Mouse (Mus musculus) myocyte (in vitro differentiated cells): ENCODE measurements around the gene Sema4d. TPM values are rescaled to one million over a fixed set of nuclear protein-coding genes. Genes with fewer than 3 reads are reported as not detected.
A peak's percentile ranks its signal among the peaks of the same experiment; 100 is the strongest.

Experiments
- H3K27me3 ChIP-seq: one replicate; pipeline ENCODE4 v1.6.1; 2011; ENCODE audit not compliant: control insufficient read depth, insufficient read depth, insufficient read length
- H3K36me3 ChIP-seq: one replicate; pipeline ENCODE4 v1.6.1; 2011; ENCODE audit not compliant: control insufficient read depth, insufficient read depth
- H3K4me2 ChIP-seq: one replicate; pipeline ENCODE4 v1.6.1; 2011; ENCODE audit warnings: low read depth, control low read depth
- H3K4me3 ChIP-seq: one replicate; pipeline ENCODE4 v1.5.1; 2011; ENCODE audit warnings: mild to moderate bottlenecking, control low read depth, moderate library complexity
- H3K79me2 ChIP-seq: one replicate; pipeline ENCODE4 v1.6.1; 2011; ENCODE audit not compliant: control insufficient read depth, insufficient read depth
- H3ac ChIP-seq: one replicate; pipeline ENCODE4 v1.6.1; 2011; ENCODE audit not compliant: control insufficient read depth, insufficient read length
- CEBPB ChIP-seq: IDR thresholded peaks from 2 replicates; pipeline ENCODE4 v1.6.1; 2011; ENCODE audit warnings: mild to moderate bottlenecking, moderate library complexity; ENCODE audit not compliant: poor library complexity, insufficient read depth, severe bottlenecking
- E2F4 ChIP-seq: IDR thresholded peaks from one replicate; pipeline ENCODE4 v1.6.1; 2011; ENCODE audit warnings: mild to moderate bottlenecking, control low read depth, moderate library complexity; ENCODE audit not compliant: insufficient read depth
- MAX ChIP-seq: IDR thresholded peaks from one replicate; pipeline ENCODE4 v1.6.1; 2011; ENCODE audit warnings: low read depth, mild to moderate bottlenecking, control low read depth
- MYOD1 ChIP-seq, 3 experiments: IDR thresholded peaks; one replicate each; pipeline ENCODE4 v1.6.1; 2011; ENCODE audit warnings: control low read depth in 2 of 3, low read depth in 2 of 3, mild to moderate bottlenecking in 2 of 3, moderate library complexity in 1 of 3; ENCODE audit not compliant: insufficient read length in 2 of 3, control insufficient read depth in 1 of 3
- MYOG ChIP-seq, 3 experiments: IDR thresholded peaks; one replicate each; pipeline ENCODE4 v1.6.1; 2011; ENCODE audit warnings: control low read depth in 2 of 3, low read depth in 2 of 3, mild to moderate bottlenecking in 2 of 3; ENCODE audit not compliant: insufficient read length in 2 of 3, control insufficient read depth in 1 of 3, insufficient read depth in 1 of 3
- POLR2A ChIP-seq: IDR thresholded peaks from one replicate; pipeline ENCODE4 v1.6.1; 2011; ENCODE audit warnings: low read depth, mild to moderate bottlenecking, control low read depth, moderate library complexity; ENCODE audit not compliant: insufficient read length
- POLR2AphosphoS2 ChIP-seq: IDR thresholded peaks from one replicate; pipeline ENCODE4 v1.6.1; 2011; ENCODE audit warnings: low read depth, control low read depth; ENCODE audit not compliant: insufficient read length
- REST ChIP-seq: IDR thresholded peaks from one replicate; pipeline ENCODE4 v1.6.1; 2011; ENCODE audit warnings: mild to moderate bottlenecking, control low read depth, moderate library complexity; ENCODE audit not compliant: insufficient read depth, insufficient read length
- SRF ChIP-seq: IDR thresholded peaks from one replicate; pipeline ENCODE4 v1.6.1; 2011; ENCODE audit warnings: low read depth; ENCODE audit not compliant: control insufficient read depth, insufficient read length
- TCF12 ChIP-seq: IDR thresholded peaks from one replicate; pipeline ENCODE4 v1.6.1; 2011; ENCODE audit warnings: mild to moderate bottlenecking, control low read depth; ENCODE audit not compliant: poor library complexity, insufficient read depth, severe bottlenecking
- TCF3 ChIP-seq: IDR thresholded peaks from one replicate; pipeline ENCODE4 v1.6.1; 2011; ENCODE audit warnings: low read depth, control low read depth; ENCODE audit not compliant: insufficient read length
- USF1 ChIP-seq: IDR thresholded peaks from one replicate; pipeline ENCODE4 v1.6.1; 2011; ENCODE audit warnings: low read depth, mild to moderate bottlenecking, control low read depth, moderate library complexity
- polyA plus RNA-seq: library from polyadenylated mRNA; unstranded; fragments of >200 nt; fragmentation: generic; extraction: Trizol; gene quantifications from one replicate; pipeline ENCODE4 v1.2.1, GENCODE M21; 2012; ENCODE audit warnings: missing spikeins

Sema4d gene
- polyA plus RNA-seq, 1 experiment = 15.3 TPM

- TF ChIP-seq TCF3 = no peak
- no peak for TF ChIP-seq POLR2A
- TF ChIP-seq MYOG (IDR thresholded peaks at IDR 0.05; ENCODE audit: control insufficient read depth in 1 of 3, insufficient read depth in 1 of 3, insufficient read length in 2 of 3, low read depth in 2 of 3) = peak in 1 of 3 experiments; percentile 76
- no peak for TF ChIP-seq TCF12
- peak in 2 of 3 experiments; percentile 9 to 17 for TF ChIP-seq MYOD1 (IDR thresholded peaks at IDR 0.05; ENCODE audit: control insufficient read depth in 1 of 3, insufficient read length in 2 of 3, low read depth in 2 of 3)
- TF ChIP-seq CEBPB = no peak
- H3K36me3 ChIP-seq = no peaks in the 10 kb centered on the region
- H3K79me2 ChIP-seq = no peaks in the 10 kb centered on the region
These were observed 95.2 kb downstream of the Sema4d start for GRCm38 (mm10) chr13:51698318-51698717.

GRCm38 (mm10) chr13:51697897-51698296 is 95.7 kb downstream of the Sema4d start:
- Histone ChIP-seq H3K79me2 (no peaks in the 10 kb centered on the region), H3ac (no peak overlapping the region), H3K36me3 (no peaks in the 10 kb centered on the region), H3K4me2 (peak overlapping the region; percentile 42), H3K27me3 (no peaks in the 10 kb centered on the region), H3K4me3 (no peak overlapping the region)
- no peak for TF ChIP-seq SRF
- TF ChIP-seq REST = no peak
- TF ChIP-seq E2F4 = no peak
- TF ChIP-seq TCF3 = no peak
- TF ChIP-seq USF1 = no peak
- no peak for TF ChIP-seq TCF12
- no peak for TF ChIP-seq MYOG (IDR thresholded peaks at IDR 0.05; ENCODE audit: control insufficient read depth in 1 of 3, insufficient read depth in 1 of 3, insufficient read length in 2 of 3, low read depth in 2 of 3)
- TF ChIP-seq POLR2A = no peak
- no peak for TF ChIP-seq MYOD1 (IDR thresholded peaks at IDR 0.05; ENCODE audit: control insufficient read depth in 1 of 3, insufficient read length in 2 of 3, low read depth in 2 of 3)
- no peak for TF ChIP-seq CEBPB
- no peak for TF ChIP-seq MAX
- no peak for TF ChIP-seq POLR2AphosphoS2

More at GRCm38 (mm10) chr13:51698318-51698717, 95.2 kb downstream of the Sema4d start:
- peak overlapping the region; percentile 42 for H3K4me2 ChIP-seq
- H3K4me3 ChIP-seq = no peak overlapping the region
- no peak overlapping the region for H3ac ChIP-seq
- no peaks in the 10 kb centered on the region for H3K27me3 ChIP-seq

- Histone ChIP-seq H3K27me3 (no peaks in the 10 kb centered on the region), H3ac (no peak overlapping the region), H3K4me3 (no peak overlapping the region), H3K36me3 (no peaks in the 10 kb centered on the region), H3K4me2 (peak overlapping the region; percentile 42), H3K79me2 (no peaks in the 10 kb centered on the region)
- TF ChIP-seq MYOD1 (IDR thresholded peaks at IDR 0.05; ENCODE audit: control insufficient read depth in 1 of 3, insufficient read length in 2 of 3, low read depth in 2 of 3) (peak in 1 of 3 experiments; percentile 61), MYOG (IDR thresholded peaks at IDR 0.05; ENCODE audit: control insufficient read depth in 1 of 3, insufficient read depth in 1 of 3, insufficient read length in 2 of 3, low read depth in 2 of 3) (peak in 2 of 3 experiments; percentile 45 to 75), TCF12 (no peak), SRF (no peak), E2F4 (no peak)
These were observed 96.1 kb downstream of the Sema4d start for GRCm38 (mm10) chr13:51697455-51697854.

GRCm38 (mm10) chr13:51696481-51696880 is 97.1 kb downstream of the Sema4d start:
- H3K4me2 ChIP-seq = no peak overlapping the region
- H3K79me2 ChIP-seq = no peaks in the 10 kb centered on the region
- no peaks in the 10 kb centered on the region for H3K27me3 ChIP-seq
- H3ac ChIP-seq = no peak overlapping the region
- no peak overlapping the region for H3K4me3 ChIP-seq
- H3K36me3 ChIP-seq = no peaks in the 10 kb centered on the region
- no peak for TF ChIP-seq MYOG (IDR thresholded peaks at IDR 0.05; ENCODE audit: control insufficient read depth in 1 of 3, insufficient read depth in 1 of 3, insufficient read length in 2 of 3, low read depth in 2 of 3)
- no peak for TF ChIP-seq TCF12
- TF ChIP-seq MYOD1 (IDR thresholded peaks at IDR 0.05; ENCODE audit: control insufficient read depth in 1 of 3, insufficient read length in 2 of 3, low read depth in 2 of 3) = no peak
- no peak for TF ChIP-seq SRF
- no peak for TF ChIP-seq CEBPB
- no peak for TF ChIP-seq E2F4
- TF ChIP-seq TCF3 = no peak
- no peak for TF ChIP-seq POLR2A

GRCm38 (mm10) chr13:51688688-51689087 is 104.9 kb downstream of the Sema4d start:
- TF ChIP-seq MYOG (IDR thresholded peaks at IDR 0.05; ENCODE audit: control insufficient read depth in 1 of 3, insufficient read depth in 1 of 3, insufficient read length in 2 of 3, low read depth in 2 of 3) = no peak
- TF ChIP-seq TCF12 = no peak
- TF ChIP-seq POLR2AphosphoS2 = no peak
- TF ChIP-seq MAX = no peak
- no peak for TF ChIP-seq POLR2A
- TF ChIP-seq TCF3 = no peak
- TF ChIP-seq E2F4 = no peak
- no peak for TF ChIP-seq CEBPB
- TF ChIP-seq MYOD1 (IDR thresholded peaks at IDR 0.05; ENCODE audit: control insufficient read depth in 1 of 3, insufficient read length in 2 of 3, low read depth in 2 of 3) = no peak
- no peak for TF ChIP-seq SRF
- no peak for TF ChIP-seq REST
- no peak for TF ChIP-seq USF1
- no peak overlapping the region for H3K4me3 ChIP-seq
- H3K79me2 ChIP-seq = no peaks in the 10 kb centered on the region
- no peak overlapping the region for H3ac ChIP-seq
- H3K4me2 ChIP-seq = no peak overlapping the region
- peaks cover 13% of the 10 kb centered on the region for H3K36me3 ChIP-seq
- no peaks in the 10 kb centered on the region for H3K27me3 ChIP-seq
